Mouse (Mus musculus): ENCODE measurements around the gene Rph3a. TPM values are rescaled to one million over a fixed set of nuclear protein-coding genes. Genes with fewer than 3 reads are reported as not detected.

The Rph3a gene
- total and polyA plus RNA-seq, 3 experiments: not detected

DNA sequence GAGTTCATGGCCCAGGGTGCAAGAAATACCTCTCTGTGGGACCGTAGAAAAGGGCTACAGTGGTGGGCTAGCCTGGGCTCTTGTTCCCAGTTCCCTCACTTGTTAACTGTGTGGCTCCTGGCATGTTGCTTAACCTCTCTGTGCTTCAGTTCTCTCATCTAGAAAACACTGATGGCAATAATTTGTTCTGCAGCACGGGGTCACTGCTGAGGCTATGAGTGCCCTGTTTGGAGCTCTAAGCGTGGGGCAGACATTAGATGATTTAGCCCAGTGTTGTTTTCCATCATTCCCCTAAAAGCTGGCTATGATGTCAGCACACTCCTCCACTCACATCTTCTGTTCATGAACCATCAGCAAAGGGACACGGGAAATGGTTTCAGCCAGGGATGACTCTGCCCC is 41.8 kb downstream of the Rph3a start:
- H3K4me1 ChIP-seq (ENCODE audit: control insufficient read depth in 1 of 2, insufficient read depth in 2 of 2): no peaks in the 10 kb centered on the region
- no peak overlapping the region for H3K4me2 ChIP-seq (ENCODE audit: insufficient read depth, low read depth, poor library complexity, severe bottlenecking)
- H3K4me3 ChIP-seq (replicated peaks in 1 of 3; ENCODE audit: low read depth in 2 of 3, low read length in 2 of 3, poor library complexity in 1 of 3): no peak overlapping the region
- no peak for DNase-seq (ENCODE audit: extremely low read depth)
- no peaks in the 10 kb centered on the region for H3K79me2 ChIP-seq (replicated peaks; ENCODE audit: control insufficient read depth, extremely low read depth, insufficient read depth, poor library complexity, severe bottlenecking)
- H3K36me3 ChIP-seq (replicated peaks in 1 of 2; ENCODE audit: control insufficient read depth in 1 of 2, insufficient read depth in 1 of 2, low read length in 1 of 2): no peaks in the 10 kb centered on the region
- peaks cover 3% of the 10 kb centered on the region for H3K9me3 ChIP-seq (replicated peaks; ENCODE audit: low read length)
- peaks cover 93% of the 10 kb centered on the region for H3K27me3 ChIP-seq (replicated peaks)
- H3K27ac ChIP-seq (ENCODE audit: insufficient read depth, low read depth): no peak overlapping the region
- dilution Hi-C loops (cut with MboI; ENCODE audit: extremely low pct_ligation_motif_present, extremely low pct_unique_long_range_greater_than_20kb, low sequenced_read_pairs): no loop called here
- H3K9ac ChIP-seq (ENCODE audit: insufficient read depth, low read depth): no peak overlapping the region
- in situ Hi-C loops (cut with MboI; ENCODE audit: low pct_ligation_motif_present, low pct_unique_long_range_greater_than_20kb, low sequenced_read_pairs): no loop called here
- TF ChIP-seq CTCF (conservative IDR thresholded peaks at IDR 0.05 in 1 of 2, IDR thresholded peaks at IDR 0.05 in 1 of 2; ENCODE audit: low read depth in 2 of 2, low read length in 2 of 2): 0 out of 4 replicates have a peak, but pooled peaks of 1 of the 2 experiments have one; percentile 4
- TF ChIP-seq TBP (conservative IDR thresholded peaks at IDR 0.05; ENCODE audit: low read depth, low read length): no peak

DNA sequence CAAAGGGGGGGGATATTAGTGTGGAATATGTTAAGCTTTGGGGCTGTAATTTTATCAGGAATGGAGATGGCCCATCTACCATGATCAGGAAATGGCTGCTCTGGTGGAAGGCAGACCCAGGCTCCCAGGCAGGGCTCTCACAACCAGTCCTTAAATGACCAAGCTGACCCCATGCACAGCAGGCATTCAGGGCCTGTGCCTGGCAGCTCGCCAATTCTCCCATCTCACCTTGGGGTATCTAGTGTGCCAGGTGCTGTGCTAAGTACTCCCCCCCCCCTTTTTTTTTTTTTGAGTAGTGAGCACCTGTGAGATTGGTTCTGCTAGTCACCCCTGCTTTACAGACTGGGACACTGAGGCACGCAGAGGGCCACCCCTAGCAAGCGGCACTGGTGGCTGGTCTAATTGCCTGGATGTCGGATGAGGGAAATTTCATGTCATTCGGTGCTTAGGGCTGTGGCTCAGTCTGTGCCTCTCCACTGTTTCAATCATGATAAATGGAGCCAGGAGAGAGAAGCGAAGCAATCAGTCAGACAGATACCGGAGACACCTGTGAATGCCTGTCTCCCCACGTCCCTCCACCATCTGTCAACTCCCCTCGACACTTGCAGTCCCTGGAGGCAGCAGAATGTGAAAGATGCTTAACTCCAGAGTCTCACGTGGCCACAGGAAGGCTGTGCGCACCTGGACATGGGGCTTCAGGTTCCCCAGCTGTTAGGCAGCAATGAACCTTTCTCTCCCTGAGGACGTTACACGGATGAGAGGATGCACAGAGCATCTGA is 42.3 kb downstream of the Rph3a start:
- in situ Hi-C loops (cut with MboI; ENCODE audit: low pct_ligation_motif_present, low pct_unique_long_range_greater_than_20kb, low sequenced_read_pairs) (no loop called here), dilution Hi-C loops (cut with MboI; ENCODE audit: extremely low pct_ligation_motif_present, extremely low pct_unique_long_range_greater_than_20kb, low sequenced_read_pairs) (no loop called here)
- Histone ChIP-seq H3K9ac (ENCODE audit: insufficient read depth, low read depth) (no peak overlapping the region), H3K4me1 (ENCODE audit: control insufficient read depth in 1 of 2, insufficient read depth in 2 of 2) (no peaks in the 10 kb centered on the region), H3K9me3 (replicated peaks; ENCODE audit: low read length) (peaks cover 3% of the 10 kb centered on the region), H3K27ac (ENCODE audit: insufficient read depth, low read depth) (no peak overlapping the region), H3K4me3 (replicated peaks in 1 of 3; ENCODE audit: low read depth in 2 of 3, low read length in 2 of 3, poor library complexity in 1 of 3) (no peak overlapping the region), H3K4me2 (ENCODE audit: insufficient read depth, low read depth, poor library complexity, severe bottlenecking) (no peak overlapping the region), H3K79me2 (replicated peaks; ENCODE audit: control insufficient read depth, extremely low read depth, insufficient read depth, poor library complexity, severe bottlenecking) (no peaks in the 10 kb centered on the region), H3K36me3 (replicated peaks in 1 of 2; ENCODE audit: control insufficient read depth in 1 of 2, insufficient read depth in 1 of 2, low read length in 1 of 2) (no peaks in the 10 kb centered on the region), H3K27me3 (replicated peaks) (peaks cover 93% of the 10 kb centered on the region)
- DNase-seq (ENCODE audit: extremely low read depth): no peak
- TF ChIP-seq ELF1 (IDR thresholded peaks at IDR 0.05; ENCODE audit: low read depth, low read length) (no peak), MAZ (IDR thresholded peaks at IDR 0.05; ENCODE audit: low read depth, low read length) (no peak), MYC (IDR thresholded peaks at IDR 0.05; ENCODE audit: low read depth, low read length) (no peak), CTCF (conservative IDR thresholded peaks at IDR 0.05 in 1 of 2, IDR thresholded peaks at IDR 0.05 in 1 of 2; ENCODE audit: low read depth in 2 of 2, low read length in 2 of 2) (no peak), EP300 (IDR thresholded peaks at IDR 0.05; ENCODE audit: low read length) (no peak), CHD1 (IDR thresholded peaks at IDR 0.05; ENCODE audit: low read depth, low read length) (no peak), USF1 (IDR thresholded peaks at IDR 0.05; ENCODE audit: low read depth, low read length) (no peak), CHD2 (IDR thresholded peaks at IDR 0.05; ENCODE audit: low read length) (no peak), ZMIZ1 (IDR thresholded peaks at IDR 0.05; ENCODE audit: low read depth, low read length) (no peak), BHLHE40 (IDR thresholded peaks at IDR 0.05; ENCODE audit: low read depth, low read length) (no peak)

GRCm38 (mm10) chr5:120966894-120967293 is 43.0 kb downstream of the Rph3a start:
- H3K27ac ChIP-seq (ENCODE audit: insufficient read depth, low read depth): no peak overlapping the region
- no peaks in the 10 kb centered on the region for H3K36me3 ChIP-seq (replicated peaks in 1 of 2; ENCODE audit: control insufficient read depth in 1 of 2, insufficient read depth in 1 of 2, low read length in 1 of 2)
- H3K9ac ChIP-seq (ENCODE audit: insufficient read depth, low read depth): no peak overlapping the region
- H3K27me3 ChIP-seq (replicated peaks): peaks cover 93% of the 10 kb centered on the region
- no peaks in the 10 kb centered on the region for H3K4me1 ChIP-seq (ENCODE audit: control insufficient read depth in 1 of 2, insufficient read depth in 2 of 2)
- DNase-seq (ENCODE audit: extremely low read depth): no peak
- dilution Hi-C loops (cut with MboI; ENCODE audit: extremely low pct_ligation_motif_present, extremely low pct_unique_long_range_greater_than_20kb, low sequenced_read_pairs) (no loop called here), in situ Hi-C loops (cut with MboI; ENCODE audit: low pct_ligation_motif_present, low pct_unique_long_range_greater_than_20kb, low sequenced_read_pairs) (no loop called here)
- no peak overlapping the region for H3K4me3 ChIP-seq (replicated peaks in 1 of 3; ENCODE audit: low read depth in 2 of 3, low read length in 2 of 3, poor library complexity in 1 of 3)
- H3K4me2 ChIP-seq (ENCODE audit: insufficient read depth, low read depth, poor library complexity, severe bottlenecking): no peak overlapping the region
- H3K79me2 ChIP-seq (replicated peaks; ENCODE audit: control insufficient read depth, extremely low read depth, insufficient read depth, poor library complexity, severe bottlenecking): no peaks in the 10 kb centered on the region
- TF ChIP-seq SIN3A (IDR thresholded peaks at IDR 0.05; ENCODE audit: low read length): no peak
- TF ChIP-seq MAZ (IDR thresholded peaks at IDR 0.05; ENCODE audit: low read depth, low read length): no peak
- no peak for TF ChIP-seq HCFC1 (IDR thresholded peaks at IDR 0.05; ENCODE audit: low read depth, low read length)
- H3K9me3 ChIP-seq (replicated peaks; ENCODE audit: low read length): peaks cover 3% of the 10 kb centered on the region

Data from CH12.LX (cell line).